Mouse (Mus musculus): ENCODE data around the gene Tatdn3.
"Not testable (repeated sequence)": the region's sequence is repeated elsewhere in the genome, so short reads cannot be mapped to it uniquely, and the experiment has no call there.

Tatdn3 gene

GRCm38 (mm10) chr1:191035649-191036048 is 27.1 kb downstream of the Tatdn3 start:
- no peak for DNase-seq (ENCODE audit: low spot score in 2 of 2)

GRCm38 (mm10) chr1:191030922-191031425 is 31.8 kb downstream of the Tatdn3 start:
- DNase-seq (ENCODE audit: low spot score in 2 of 2): not testable (repeated sequence)

- no peak for DNase-seq (ENCODE audit: low spot score in 2 of 2)
Observed at GRCm38 (mm10) chr1:191030182-191030581, 32.5 kb downstream of the Tatdn3 start.

GRCm38 (mm10) chr1:191026021-191026713 is 36.6 kb downstream of the Tatdn3 start, which contains the start of gene Flvcr1:
Gene Flvcr1 (minus strand): TSS chr1:191026158.
- DNase-seq (ENCODE audit: low spot score in 2 of 2): peak; percentile 87 to 99

- DNase-seq (ENCODE audit: low spot score in 2 of 2): peak in 1 of 2 experiments; percentile 11
Observed at GRCm38 (mm10) chr1:191025016-191026012, 37.4 kb downstream of the Tatdn3 start.

GRCm38 (mm10) chr1:191023806-191024205 is 38.9 kb downstream of the Tatdn3 start:
- not testable (repeated sequence) for DNase-seq (ENCODE audit: low spot score in 2 of 2)

- DNase-seq (ENCODE audit: low spot score in 2 of 2): no peak
Observed at GRCm38 (mm10) chr1:191023140-191023539, 39.6 kb downstream of the Tatdn3 start.

- DNase-seq (ENCODE audit: low spot score in 2 of 2): no peak
Observed at GRCm38 (mm10) chr1:191021016-191021415, 41.7 kb downstream of the Tatdn3 start.

- no peak for DNase-seq (ENCODE audit: low spot score in 2 of 2)
Observed at GRCm38 (mm10) chr1:191020217-191020924, 42.4 kb downstream of the Tatdn3 start.

- DNase-seq (ENCODE audit: low spot score in 2 of 2): no peak
Observed at GRCm38 (mm10) chr1:191019803-191020202, 42.9 kb downstream of the Tatdn3 start.

GRCm38 (mm10) chr1:191014271-191014670 is 48.5 kb downstream of the Tatdn3 start:
- DNase-seq (ENCODE audit: low spot score in 2 of 2): no peak

- DNase-seq (ENCODE audit: low spot score in 2 of 2): no peak
Observed at GRCm38 (mm10) chr1:191008707-191009106, 54.0 kb downstream of the Tatdn3 start.

- no peak for DNase-seq (ENCODE audit: low spot score in 2 of 2)
Observed at GRCm38 (mm10) chr1:191002201-191002600, 60.5 kb downstream of the Tatdn3 start.

- no peak for DNase-seq (ENCODE audit: low spot score in 2 of 2)
Observed at GRCm38 (mm10) chr1:191000686-191001085, 62.0 kb downstream of the Tatdn3 start.

GRCm38 (mm10) chr1:190998027-190998426 is 64.7 kb downstream of the Tatdn3 start:
- DNase-seq (ENCODE audit: low spot score in 2 of 2): no peak

- DNase-seq (ENCODE audit: low spot score in 2 of 2): no peak
Observed at GRCm38 (mm10) chr1:190996346-190996877, 66.3 kb downstream of the Tatdn3 start.

Data from urinary bladder, adult 18-20 months (tissue).